Mouse (Mus musculus) midbrain, embryonic 11.5 days (tissue): ENCODE results near the gene Hypk. TPM values are rescaled to one million over a fixed set of nuclear protein-coding genes. Genes with fewer than 3 reads are reported as not detected.

Source experiments
- ATAC-seq: fragments of 200-750 bp; cut with Nextera tagmentation; 2 replicates; pipeline ENCODE4 v1.8.0; 2017; ENCODE audit warnings: moderate TSS enrichment, moderate library complexity; ENCODE audit not compliant: low FRiP score
- DNase-seq: peaks from one replicate; pipeline ENCODE4 v3.0.0; 2015; ENCODE audit warnings: low spot score; ENCODE audit errors: missing footprints
- H3K27ac ChIP-seq: fragments of 300-500 bp; sonication (generic); 2 replicates; pipeline ENCODE4 v1.5.1; 2014; ENCODE audit warnings: low read depth, low read length
- H3K27me3 ChIP-seq: fragments of 300-500 bp; sonication (generic); 2 replicates; pipeline ENCODE4 v1.6.1; 2014; ENCODE audit warnings: mild to moderate bottlenecking, low read length, moderate library complexity, mixed read lengths; ENCODE audit not compliant: control insufficient read depth, insufficient read depth
- H3K36me3 ChIP-seq: fragments of 300-500 bp; sonication (generic); 2 replicates; pipeline ENCODE4 v1.6.1; 2014; ENCODE audit warnings: mild to moderate bottlenecking, low read length, moderate library complexity, mixed read lengths; ENCODE audit not compliant: control insufficient read depth, insufficient read depth
- H3K4me1 ChIP-seq: fragments of 300-500 bp; sonication (generic); 2 replicates; pipeline ENCODE4 v1.6.1; 2014; ENCODE audit warnings: low read length; ENCODE audit not compliant: control insufficient read depth, insufficient read depth
- H3K4me2 ChIP-seq: fragments of 300-500 bp; sonication (generic); 2 replicates; pipeline ENCODE4 v1.6.1; 2014; ENCODE audit warnings: mild to moderate bottlenecking, moderate library complexity
- H3K4me3 ChIP-seq: fragments of 300-500 bp; sonication (generic); 2 replicates; pipeline ENCODE4 v1.5.1; 2014; ENCODE audit warnings: low read depth, low read length
- H3K9ac ChIP-seq: fragments of 300-500 bp; sonication (generic); 2 replicates; pipeline ENCODE4 v1.6.1; 2014; ENCODE audit warnings: low read length
- H3K9me3 ChIP-seq: fragments of 300-500 bp; sonication (generic); 2 replicates; pipeline ENCODE4 v1.6.1; 2016; ENCODE audit warnings: low read length; ENCODE audit not compliant: control insufficient read depth
- WGBS: fragments of 180-500 bp; shearing (Covaris S2); extraction: QIAGEN DNeasy Blood & Tissue Kit; methylation state at CpG from one replicate; pipeline ENCODE4 v1.1.7; 2014; 5-methylcytosine and 5-hydroxymethylcytosine counted together
- polyA plus RNA-seq: library from polyadenylated mRNA; unstranded; fragments of >200 nt; fragmentation: Nextera tagmentation; extraction: Ambion mirVana; gene quantifications from 2 replicates; pipeline ENCODE4 v1.2.1, GENCODE M21; 2014

Gene Hypk
- polyA plus RNA-seq, 1 experiment from 2014 or later: 118 TPM

GRCm38 (mm10) chr2:121444178-121444577 is 8.9 kb upstream of the Hypk start, which contains the start of gene Ell3:
Gene Ell3, minus strand, starts transcription at chr2:121444278.
- no peak within 1 kb of the TSS for H3K9ac ChIP-seq
- peaks cover 11% of the 10 kb centered on the region for H3K4me1 ChIP-seq
- H3K27me3 ChIP-seq: peaks cover 22% of the 10 kb centered on the region
- H3K36me3 ChIP-seq: no peaks in the 10 kb centered on the region
- WGBS: 78% methylated on average over 1 of the region's 1 CpGs
- no peak within 1 kb of the TSS for H3K4me2 ChIP-seq
- no peak within 1 kb of the TSS for H3K27ac ChIP-seq
- DNase-seq (no peak), ATAC-seq (no peak)
- no peaks in the 10 kb centered on the region for H3K9me3 ChIP-seq
- no peak within 1 kb of the TSS for H3K4me3 ChIP-seq

GRCm38 (mm10) chr2:121445117-121445516 is 8.0 kb upstream of the Hypk start:
- 87% methylated on average over 3 of the region's 3 CpGs for WGBS
- no peak overlapping the region for H3K4me3 ChIP-seq
- H3K27me3 ChIP-seq: peaks cover 22% of the 10 kb centered on the region
- no peak overlapping the region for H3K4me2 ChIP-seq
- no peak overlapping the region for H3K9ac ChIP-seq
- H3K27ac ChIP-seq: no peak overlapping the region
- ATAC-seq: no peak
- no peaks in the 10 kb centered on the region for H3K9me3 ChIP-seq
- peaks cover 12% of the 10 kb centered on the region for H3K4me1 ChIP-seq
- no peak for DNase-seq
- no peaks in the 10 kb centered on the region for H3K36me3 ChIP-seq

DNA sequence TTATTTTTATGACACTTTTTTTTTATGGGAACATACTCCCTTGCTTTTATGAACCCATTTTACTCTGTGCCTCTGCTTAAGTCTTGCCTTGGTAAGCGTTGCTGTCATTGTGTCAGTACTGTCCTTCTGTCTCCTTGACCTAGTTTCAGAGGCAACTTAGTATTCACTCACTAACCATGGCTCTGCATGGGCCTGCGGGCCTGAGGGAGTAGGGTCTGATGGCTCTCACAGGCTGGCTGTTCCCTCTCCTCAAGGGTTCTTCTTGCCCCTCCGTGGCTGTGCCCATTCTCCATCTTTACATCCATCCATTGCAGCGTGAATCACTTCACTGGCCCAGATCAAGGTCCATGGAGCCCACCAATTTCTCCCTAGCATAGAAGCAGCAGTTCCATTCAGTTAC is 6.6 kb upstream of the Hypk start:
- no peak for DNase-seq
- ATAC-seq: no peak
- H3K4me3 ChIP-seq: no peak overlapping the region
- WGBS: 83% methylated on average over 4 of the region's 4 CpGs
- H3K9ac ChIP-seq: no peak overlapping the region
- H3K27me3 ChIP-seq: peaks cover 17% of the 10 kb centered on the region
- H3K4me1 ChIP-seq: peaks cover 20% of the 10 kb centered on the region
- H3K9me3 ChIP-seq: no peaks in the 10 kb centered on the region
- 0 out of 2 replicates have a peak, but pooled peaks cover 4% of the 10 kb centered on the region for H3K36me3 ChIP-seq
- H3K4me2 ChIP-seq: no peak overlapping the region
- no peak overlapping the region for H3K27ac ChIP-seq

- no peak overlapping the region for H3K4me2 ChIP-seq
- DNase-seq (no peak), ATAC-seq (no peak)
- H3K27me3 ChIP-seq: peaks cover 12% of the 10 kb centered on the region
- no peaks in the 10 kb centered on the region for H3K9me3 ChIP-seq
- H3K27ac ChIP-seq: no peak overlapping the region
- H3K36me3 ChIP-seq: 0 out of 2 replicates have a peak, but pooled peaks cover 4% of the 10 kb centered on the region
- no peak overlapping the region for H3K4me3 ChIP-seq
- peaks cover 17% of the 10 kb centered on the region for H3K4me1 ChIP-seq
- 96% methylated on average over 3 of the region's 3 CpGs for WGBS
- H3K9ac ChIP-seq: no peak overlapping the region
Observed at GRCm38 (mm10) chr2:121447006-121447405, 6.1 kb upstream of the Hypk start.

GRCm38 (mm10) chr2:121448136-121448535 is 5.0 kb upstream of the Hypk start:
- Histone ChIP-seq H3K4me2 (peak overlapping the region; percentile 68), H3K4me1 (peaks cover 11% of the 10 kb centered on the region), H3K9ac (peak overlapping the region; percentile 61), H3K36me3 (0 out of 2 replicates have a peak, but pooled peaks cover 4% of the 10 kb centered on the region), H3K9me3 (no peaks in the 10 kb centered on the region), H3K4me3 (peak overlapping the region; percentile 98), H3K27me3 (peaks cover under 1% of the 10 kb centered on the region; the same call in 1 of the 2 replicates), H3K27ac (peak overlapping the region; percentile 65; the same call in 1 of the 2 replicates)
- ATAC-seq: no peak
- no peak for DNase-seq
- 20% methylated on average over 9 of the region's 9 CpGs for WGBS

DNA sequence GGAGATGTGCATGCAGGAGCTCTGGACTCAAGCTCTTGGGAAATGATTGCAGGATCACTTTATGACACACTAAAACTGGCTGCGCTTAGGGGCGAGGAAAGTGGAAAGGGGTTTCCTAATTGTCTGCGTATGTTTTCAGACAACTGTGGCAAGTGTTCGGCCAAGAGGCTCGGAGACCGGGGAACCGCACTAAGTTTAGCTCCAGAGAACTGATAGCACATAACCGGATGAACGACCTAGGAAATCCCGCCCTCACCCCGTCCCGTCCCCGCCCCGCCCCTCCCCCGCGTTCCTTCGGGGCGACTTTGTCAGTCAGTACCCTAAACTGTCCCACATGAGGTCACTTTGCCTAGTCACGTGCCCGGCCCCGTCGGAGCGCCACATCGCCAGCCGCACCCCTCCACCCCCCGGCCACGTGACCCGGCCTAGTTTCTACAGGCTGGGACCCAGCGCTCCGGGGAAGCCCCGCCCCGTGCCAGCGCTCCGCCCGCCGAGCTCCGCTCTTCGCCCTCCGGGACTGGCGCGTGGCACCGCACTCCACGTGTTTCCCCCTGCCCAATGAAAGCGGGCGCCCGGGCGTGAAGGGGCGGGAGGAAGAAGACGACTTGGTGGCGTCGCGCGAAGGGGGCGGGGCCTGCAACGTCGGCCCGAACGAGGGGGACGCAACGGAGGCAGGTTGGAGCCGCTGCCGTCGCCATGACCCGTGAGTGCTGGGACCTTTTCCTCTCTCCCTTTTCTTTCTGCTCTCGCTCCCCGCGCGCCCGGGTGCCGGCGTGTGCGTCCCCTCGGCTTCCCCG is 4.2 kb upstream of the Hypk start, which contains the start of gene Serf2:
Gene Serf2, plus strand, starts transcription at position 457 of the 797 bp plus-strand sequence.
- H3K36me3 ChIP-seq: 0 out of 2 replicates have a peak, but pooled peaks cover 4% of the 10 kb centered on the region
- peak within 1 kb of the TSS; percentile 85 for H3K27ac ChIP-seq
- H3K9ac ChIP-seq: peak within 1 kb of the TSS; percentile 97
- peak within 1 kb of the TSS; percentile 95 for H3K4me2 ChIP-seq
- peak within 1 kb of the TSS; percentile 98 for H3K4me3 ChIP-seq
- ATAC-seq (peak; percentile 99), DNase-seq (peak; percentile 100)
- peaks cover 11% of the 10 kb centered on the region for H3K4me1 ChIP-seq
- H3K9me3 ChIP-seq: no peaks in the 10 kb centered on the region
- H3K27me3 ChIP-seq: no peaks in the 10 kb centered on the region
- WGBS: under 1% methylated on average over 62 of the region's 74 CpGs

DNA sequence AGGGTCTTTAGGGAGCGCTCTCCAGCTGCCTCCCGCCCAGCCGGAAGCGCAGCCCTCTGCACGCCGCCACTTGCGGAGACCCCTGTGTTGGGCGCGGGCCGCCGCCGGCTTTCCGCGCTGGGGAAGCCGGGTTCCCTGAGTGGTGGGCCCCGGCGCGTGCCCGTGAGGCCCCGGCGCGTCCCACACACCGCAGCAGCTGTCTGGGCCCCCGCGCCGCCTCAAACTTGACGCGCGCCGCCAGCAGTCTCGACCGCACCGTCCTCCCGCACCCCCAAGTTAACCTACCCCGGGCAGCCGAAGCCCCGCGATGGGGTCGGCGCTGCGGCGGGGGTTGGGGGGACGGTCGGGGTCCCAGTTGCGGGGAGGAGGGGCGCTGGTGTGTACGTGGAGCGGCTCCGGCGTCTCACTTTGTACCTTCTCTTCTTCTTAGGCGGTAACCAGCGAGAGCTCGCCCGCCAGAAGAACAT is 3.5 kb upstream of the Hypk start:
- Histone ChIP-seq H3K27ac (peak overlapping the region; percentile 85), H3K9ac (peak overlapping the region; percentile 97), H3K4me2 (peak overlapping the region; percentile 95), H3K4me1 (peaks cover 11% of the 10 kb centered on the region), H3K9me3 (no peaks in the 10 kb centered on the region), H3K36me3 (0 out of 2 replicates have a peak, but pooled peaks cover 5% of the 10 kb centered on the region), H3K4me3 (peak overlapping the region; percentile 98), H3K27me3 (no peaks in the 10 kb centered on the region)
- ATAC-seq: peak; percentile 69
- peak; percentile 91 for DNase-seq
- WGBS: under 1% methylated on average over 47 of the region's 54 CpGs

DNA sequence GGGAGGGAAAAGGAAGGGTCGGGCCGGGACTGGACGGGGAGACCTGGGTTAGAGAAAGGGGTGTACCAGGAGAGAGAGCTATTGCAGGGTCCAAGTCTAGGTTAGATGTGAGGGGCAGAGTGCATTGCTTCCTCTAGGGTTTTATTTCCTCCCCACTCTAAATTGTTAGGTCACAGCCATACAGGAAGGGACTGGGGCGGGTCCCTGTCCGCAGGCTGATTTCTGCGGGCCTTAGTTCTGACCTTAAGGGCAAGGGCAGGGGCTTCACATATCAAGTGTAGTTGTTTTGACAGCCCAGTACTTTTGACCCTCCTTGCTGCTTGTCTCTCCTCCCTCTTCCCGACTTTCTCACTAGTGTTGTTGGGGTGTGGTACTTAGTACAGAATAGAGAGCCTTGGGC is 3.0 kb upstream of the Hypk start:
- H3K4me1 ChIP-seq: peaks cover 11% of the 10 kb centered on the region
- WGBS: 4% methylated on average over 7 of the region's 7 CpGs
- H3K9ac ChIP-seq: peak overlapping the region; percentile 97
- H3K9me3 ChIP-seq: no peaks in the 10 kb centered on the region
- no peaks in the 10 kb centered on the region for H3K27me3 ChIP-seq
- H3K36me3 ChIP-seq: 0 out of 2 replicates have a peak, but pooled peaks cover 5% of the 10 kb centered on the region
- peak; percentile 89 for DNase-seq
- peak overlapping the region; percentile 98 for H3K4me3 ChIP-seq
- H3K4me2 ChIP-seq: peak overlapping the region; percentile 95
- no peak overlapping the region for H3K27ac ChIP-seq
- no peak for ATAC-seq

GRCm38 (mm10) chr2:121452361-121452760 is 729 bp upstream of the Hypk start:
- WGBS: 80% methylated on average over 4 of the region's 4 CpGs
- no peaks in the 10 kb centered on the region for H3K9me3 ChIP-seq
- peaks cover 17% of the 10 kb centered on the region for H3K4me1 ChIP-seq
- no peak overlapping the region for H3K9ac ChIP-seq
- H3K4me3 ChIP-seq: no peak overlapping the region
- no peak for ATAC-seq
- no peak overlapping the region for H3K27ac ChIP-seq
- H3K27me3 ChIP-seq: no peaks in the 10 kb centered on the region
- DNase-seq: no peak
- 0 out of 2 replicates have a peak, but pooled peaks cover 5% of the 10 kb centered on the region for H3K36me3 ChIP-seq
- H3K4me2 ChIP-seq: no peak overlapping the region
